Mouse (Mus musculus): ENCODE data around the gene Klrc2. TPM values are rescaled to one million over a fixed set of nuclear protein-coding genes. Genes with fewer than 3 reads are reported as not detected.
"Not testable (repeated sequence)": the region's sequence is repeated elsewhere in the genome, so short reads cannot be mapped to it uniquely, and the experiment has no call there.

Klrc2 gene
- not detected in 2 replicates for polyA plus RNA-seq (2014; fragmentation: Nextera tagmentation; extraction: Ambion mirVana)

- ATAC-seq (ENCODE audit: low FRiP score); H3K4me3 ChIP-seq (replicated peaks; ENCODE audit: low read length); H3K27ac ChIP-seq; H3K9me3 ChIP-seq (ENCODE audit: control insufficient read depth, low read length); H3K4me2 ChIP-seq (replicated peaks); H3K4me1 ChIP-seq (replicated peaks; ENCODE audit: control insufficient read depth, insufficient read depth, low read length); H3K36me3 ChIP-seq (replicated peaks; ENCODE audit: control insufficient read depth, insufficient read depth); H3K27me3 ChIP-seq (ENCODE audit: control insufficient read depth, insufficient read depth, low read length); DNase-seq (ENCODE audit: low spot score); H3K9ac ChIP-seq: not testable (repeated sequence)
- 80% methylated on average over 4 of the region's 4 CpGs for WGBS
Observed at GRCm38 (mm10) chr6:129660589-129660988, at the start of gene Klrc2. Klrc2 (minus strand) TSS chr6:129660689.

GRCm38 (mm10) chr6:129691436-129691835 lies 30.9 kb upstream of the Klrc2 start:
- not testable (repeated sequence) for H3K27ac ChIP-seq; H3K4me1 ChIP-seq (replicated peaks; ENCODE audit: control insufficient read depth, insufficient read depth, low read length); ATAC-seq (ENCODE audit: low FRiP score); H3K9me3 ChIP-seq (ENCODE audit: control insufficient read depth, low read length); DNase-seq (ENCODE audit: low spot score); H3K27me3 ChIP-seq (ENCODE audit: control insufficient read depth, insufficient read depth, low read length); H3K4me2 ChIP-seq (replicated peaks); H3K9ac ChIP-seq; H3K36me3 ChIP-seq (replicated peaks; ENCODE audit: control insufficient read depth, insufficient read depth); H3K4me3 ChIP-seq (replicated peaks; ENCODE audit: low read length)
- 89% methylated on average over 10 of the region's 10 CpGs for WGBS

DNA sequence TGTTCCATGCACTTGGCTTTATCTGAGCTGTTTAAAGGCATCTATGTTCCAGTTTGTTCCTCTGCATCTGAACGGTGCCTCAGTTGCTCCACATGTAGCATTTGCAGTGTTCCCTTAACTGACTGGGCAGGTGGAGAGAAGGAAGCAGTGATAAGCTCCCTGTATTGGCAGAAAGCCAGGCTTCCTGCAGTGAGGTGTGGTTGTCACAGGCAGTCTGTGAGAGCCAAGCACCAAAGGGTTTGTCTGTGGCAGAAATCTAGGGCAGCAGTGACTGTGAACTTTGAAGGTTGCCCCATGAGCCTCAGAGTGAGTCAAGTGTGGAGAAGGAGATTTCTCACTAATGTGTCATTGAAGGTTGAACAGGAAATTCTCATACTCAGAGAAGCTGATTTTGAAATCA lies 19.9 kb upstream of the Klrc2 start:
- no peaks in the 10 kb centered on the region for H3K27me3 ChIP-seq (ENCODE audit: control insufficient read depth, insufficient read depth, low read length)
- WGBS: 76% methylated on average over 1 of the region's 1 CpGs
- H3K27ac ChIP-seq: no peak overlapping the region
- no peak overlapping the region for H3K4me3 ChIP-seq (replicated peaks; ENCODE audit: low read length)
- no peaks in the 10 kb centered on the region for H3K9me3 ChIP-seq (ENCODE audit: control insufficient read depth, low read length)
- H3K4me1 ChIP-seq (replicated peaks; ENCODE audit: control insufficient read depth, insufficient read depth, low read length): no peaks in the 10 kb centered on the region
- H3K36me3 ChIP-seq (replicated peaks; ENCODE audit: control insufficient read depth, insufficient read depth): no peaks in the 10 kb centered on the region
- no peak overlapping the region for H3K4me2 ChIP-seq (replicated peaks)
- DNase-seq (ENCODE audit: low spot score) (no peak), ATAC-seq (ENCODE audit: low FRiP score) (no peak)
- H3K9ac ChIP-seq: no peak overlapping the region

DNA sequence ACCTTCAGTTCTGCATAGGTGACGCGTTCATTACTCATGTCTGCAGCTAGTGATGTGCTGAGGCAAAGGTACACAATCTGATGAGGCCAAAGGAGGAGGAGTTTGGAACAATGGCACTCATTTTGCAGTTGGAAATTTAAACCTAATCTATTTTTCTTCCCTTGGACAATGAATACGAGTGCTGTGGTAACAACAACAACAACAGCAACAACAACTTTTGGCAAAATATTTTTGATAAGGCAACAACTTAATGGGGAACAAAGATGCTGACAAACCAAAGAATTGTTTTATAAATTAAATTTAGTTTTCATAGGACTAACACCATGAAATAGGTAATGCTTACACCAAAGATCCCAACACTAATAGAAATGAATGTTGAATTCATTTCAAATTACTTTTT lies 18.4 kb upstream of the Klrc2 start, which contains the start of gene Klrc1:
TSS of gene Klrc1 (minus strand) at position 101 of the 400 bp plus-strand sequence.
- 90% methylated on average over 3 of the region's 3 CpGs for WGBS
- no peak within 1 kb of the TSS for H3K9ac ChIP-seq
- no peak within 1 kb of the TSS for H3K4me2 ChIP-seq (replicated peaks)
- no peaks in the 10 kb centered on the region for H3K4me1 ChIP-seq (replicated peaks; ENCODE audit: control insufficient read depth, insufficient read depth, low read length)
- H3K27me3 ChIP-seq (ENCODE audit: control insufficient read depth, insufficient read depth, low read length): no peaks in the 10 kb centered on the region
- H3K9me3 ChIP-seq (ENCODE audit: control insufficient read depth, low read length): no peaks in the 10 kb centered on the region
- ATAC-seq (ENCODE audit: low FRiP score) (no peak), DNase-seq (ENCODE audit: low spot score) (no peak)
- no peaks in the 10 kb centered on the region for H3K36me3 ChIP-seq (replicated peaks; ENCODE audit: control insufficient read depth, insufficient read depth)
- H3K27ac ChIP-seq: no peak within 1 kb of the TSS
- H3K4me3 ChIP-seq (replicated peaks; ENCODE audit: low read length): no peak within 1 kb of the TSS

- not testable (repeated sequence) for H3K9me3 ChIP-seq (ENCODE audit: control insufficient read depth, low read length); DNase-seq (ENCODE audit: low spot score); H3K4me3 ChIP-seq (replicated peaks; ENCODE audit: low read length); ATAC-seq (ENCODE audit: low FRiP score); H3K9ac ChIP-seq; H3K27ac ChIP-seq; H3K4me1 ChIP-seq (replicated peaks; ENCODE audit: control insufficient read depth, insufficient read depth, low read length); H3K4me2 ChIP-seq (replicated peaks); H3K27me3 ChIP-seq (ENCODE audit: control insufficient read depth, insufficient read depth, low read length); H3K36me3 ChIP-seq (replicated peaks; ENCODE audit: control insufficient read depth, insufficient read depth)
- no CpG with 5 or more reads among the region's 3 CpGs for WGBS
Observed at GRCm38 (mm10) chr6:129661301-129661700, 812 bp upstream of the Klrc2 start.

GRCm38 (mm10) chr6:129644054-129644453 lies 16.4 kb downstream of the Klrc2 start:
- not testable (repeated sequence) for ATAC-seq (ENCODE audit: low FRiP score)

DNA sequence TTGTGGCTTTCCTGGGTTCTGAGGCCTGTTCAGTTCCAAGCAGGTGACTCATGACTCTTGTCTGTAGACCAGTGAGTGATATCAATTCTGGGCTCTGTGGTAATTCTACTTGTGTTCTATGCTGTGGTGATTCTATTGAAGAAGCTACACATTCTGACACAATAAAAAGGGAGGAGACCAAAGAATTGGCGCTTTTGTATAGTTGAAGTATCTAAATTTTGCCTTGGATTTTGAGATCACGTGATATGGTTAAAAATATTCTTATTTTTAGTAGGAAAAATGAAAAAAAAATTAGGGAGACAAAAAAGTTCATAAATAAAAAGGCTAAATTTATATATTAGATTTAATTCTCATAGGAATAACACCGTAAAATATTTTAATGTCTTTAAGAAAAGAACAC lies 17.3 kb downstream of the Klrc2 start, which contains the start of gene Klrc3:
TSS of gene Klrc3 (minus strand) at position 101 of the 400 bp plus-strand sequence.
- H3K4me1 ChIP-seq (replicated peaks; ENCODE audit: control insufficient read depth, insufficient read depth, low read length); H3K27me3 ChIP-seq (ENCODE audit: control insufficient read depth, insufficient read depth, low read length); H3K9me3 ChIP-seq (ENCODE audit: control insufficient read depth, low read length); H3K27ac ChIP-seq; H3K36me3 ChIP-seq (replicated peaks; ENCODE audit: control insufficient read depth, insufficient read depth); H3K4me3 ChIP-seq (replicated peaks; ENCODE audit: low read length); H3K9ac ChIP-seq; H3K4me2 ChIP-seq (replicated peaks); ATAC-seq (ENCODE audit: low FRiP score); DNase-seq (ENCODE audit: low spot score): not testable (repeated sequence)
- 87% methylated on average over 3 of the region's 3 CpGs for WGBS

More at GRCm38 (mm10) chr6:129644054-129644453, 16.4 kb downstream of the Klrc2 start:
- H3K4me1 ChIP-seq (replicated peaks; ENCODE audit: control insufficient read depth, insufficient read depth, low read length); H3K4me2 ChIP-seq (replicated peaks); H3K36me3 ChIP-seq (replicated peaks; ENCODE audit: control insufficient read depth, insufficient read depth); H3K4me3 ChIP-seq (replicated peaks; ENCODE audit: low read length); H3K9ac ChIP-seq; H3K27me3 ChIP-seq (ENCODE audit: control insufficient read depth, insufficient read depth, low read length); H3K9me3 ChIP-seq (ENCODE audit: control insufficient read depth, low read length); H3K27ac ChIP-seq; DNase-seq (ENCODE audit: low spot score): not testable (repeated sequence)
- WGBS: no CpG with 5 or more reads among the region's 3 CpGs

GRCm38 (mm10) chr6:129631046-129631445 lies 29.4 kb downstream of the Klrc2 start:
- H3K9me3 ChIP-seq (ENCODE audit: control insufficient read depth, low read length); H3K4me1 ChIP-seq (replicated peaks; ENCODE audit: control insufficient read depth, insufficient read depth, low read length); H3K4me3 ChIP-seq (replicated peaks; ENCODE audit: low read length); ATAC-seq (ENCODE audit: low FRiP score); H3K9ac ChIP-seq; H3K36me3 ChIP-seq (replicated peaks; ENCODE audit: control insufficient read depth, insufficient read depth); H3K4me2 ChIP-seq (replicated peaks); H3K27me3 ChIP-seq (ENCODE audit: control insufficient read depth, insufficient read depth, low read length); DNase-seq (ENCODE audit: low spot score); H3K27ac ChIP-seq: not testable (repeated sequence)
- 87% methylated on average over 2 of the region's 2 CpGs for WGBS

GRCm38 (mm10) chr6:129623735-129624134 lies 36.8 kb downstream of the Klrc2 start, which contains the start of gene Klrk1:
Klrk1 (minus strand) TSS chr6:129623864.
- Histone ChIP-seq H3K27me3 (ENCODE audit: control insufficient read depth, insufficient read depth, low read length) (no peaks in the 10 kb centered on the region), H3K9ac (no peak within 1 kb of the TSS), H3K4me2 (replicated peaks) (no peak within 1 kb of the TSS), H3K4me3 (replicated peaks; ENCODE audit: low read length) (no peak within 1 kb of the TSS), H3K4me1 (replicated peaks; ENCODE audit: control insufficient read depth, insufficient read depth, low read length) (no peaks in the 10 kb centered on the region), H3K9me3 (ENCODE audit: control insufficient read depth, low read length) (no peaks in the 10 kb centered on the region), H3K36me3 (replicated peaks; ENCODE audit: control insufficient read depth, insufficient read depth) (no peaks in the 10 kb centered on the region), H3K27ac (no peak within 1 kb of the TSS)
- ATAC-seq (ENCODE audit: low FRiP score): no peak
- no peak for DNase-seq (ENCODE audit: low spot score)
- WGBS: 83% methylated on average over 4 of the region's 4 CpGs

GRCm38 (mm10) chr6:129608372-129608771 lies 52.1 kb downstream of the Klrc2 start:
- ATAC-seq (ENCODE audit: low FRiP score) (no peak), DNase-seq (ENCODE audit: low spot score) (no peak)
- H3K4me1 ChIP-seq (replicated peaks; ENCODE audit: control insufficient read depth, insufficient read depth, low read length): no peaks in the 10 kb centered on the region
- H3K9ac ChIP-seq: no peak overlapping the region
- no peak overlapping the region for H3K27ac ChIP-seq
- no peak overlapping the region for H3K4me3 ChIP-seq (replicated peaks; ENCODE audit: low read length)
- no peaks in the 10 kb centered on the region for H3K36me3 ChIP-seq (replicated peaks; ENCODE audit: control insufficient read depth, insufficient read depth)
- H3K27me3 ChIP-seq (ENCODE audit: control insufficient read depth, insufficient read depth, low read length): no peaks in the 10 kb centered on the region
- no peak overlapping the region for H3K4me2 ChIP-seq (replicated peaks)
- no peaks in the 10 kb centered on the region for H3K9me3 ChIP-seq (ENCODE audit: control insufficient read depth, low read length)
